Mouse (Mus musculus) stomach, adult 2 months (tissue): Measurements from ENCODE around the gene Zcchc9. TPM values are rescaled to one million over a fixed set of nuclear protein-coding genes. Genes with fewer than 3 reads are reported as not detected.

Experiments used
- polyA plus RNA-seq: library from polyadenylated mRNA; depleted of rRNA; stranded (reverse); fragments of >200 nt; gene quantifications from 2 replicates; pipeline ENCODE4 v1.2.3, GENCODE M21; 2012; rRNA removed

Zcchc9 gene
- 2.1 and 2.6 TPM in 2 replicates for polyA plus RNA-seq

DNA sequence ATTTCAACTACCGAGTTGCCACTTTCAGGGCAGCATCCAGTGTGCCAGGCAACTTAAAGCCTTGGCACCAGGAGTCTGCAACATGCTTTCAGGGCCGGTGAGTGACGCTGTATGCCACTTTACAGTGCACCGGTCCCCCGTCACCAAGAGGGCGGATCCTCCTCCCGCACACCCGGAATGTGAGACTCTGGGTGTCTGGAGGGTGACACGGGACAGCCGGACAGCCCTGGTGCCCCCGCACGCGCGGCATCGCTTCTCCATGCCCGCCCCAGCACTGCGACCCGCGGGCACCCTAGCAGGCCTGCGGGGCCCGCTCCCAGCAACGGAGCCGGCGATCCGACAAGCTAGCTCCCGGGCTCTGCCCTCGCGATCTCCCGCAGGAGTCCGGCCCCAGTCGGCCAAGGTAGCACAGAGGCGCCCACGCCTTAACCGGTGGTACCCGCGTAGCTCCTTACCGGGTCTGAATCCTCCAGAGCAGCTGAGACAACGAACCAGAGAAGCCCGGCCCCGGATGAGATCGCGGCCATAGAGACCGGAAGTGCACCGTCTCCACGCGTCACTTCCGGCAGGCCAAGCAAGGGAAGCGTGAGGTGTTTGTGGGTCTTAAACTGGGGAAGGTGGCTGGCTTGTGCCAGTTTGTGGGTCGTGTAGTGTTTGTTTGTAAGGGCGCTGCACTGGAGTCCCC lies at the start of gene Zcchc9:
Gene Zcchc9, minus strand, starts transcription at position 551 of the 685 bp plus-strand sequence.

Other genes with a start within 250 kb of the Zcchc9 start
- not detected in 2 replicates for gene Acot12, start 66.2 kb downstream of the Zcchc9 start, polyA plus RNA-seq
- 1.2 and 2.1 TPM in 2 replicates for gene Ckmt2, start 69.2 kb upstream of the Zcchc9 start, polyA plus RNA-seq